Mouse (Mus musculus) mesoderm, embryonic 11.5 days (tissue): ENCODE data around the gene Map2k6.

Experiments used
- DNase-seq: peaks from one replicate; pipeline ENCODE4 v3.0.0-alpha.2; 2012; ENCODE audit warnings: low read depth, low spot score

Map2k6 gene

DNA sequence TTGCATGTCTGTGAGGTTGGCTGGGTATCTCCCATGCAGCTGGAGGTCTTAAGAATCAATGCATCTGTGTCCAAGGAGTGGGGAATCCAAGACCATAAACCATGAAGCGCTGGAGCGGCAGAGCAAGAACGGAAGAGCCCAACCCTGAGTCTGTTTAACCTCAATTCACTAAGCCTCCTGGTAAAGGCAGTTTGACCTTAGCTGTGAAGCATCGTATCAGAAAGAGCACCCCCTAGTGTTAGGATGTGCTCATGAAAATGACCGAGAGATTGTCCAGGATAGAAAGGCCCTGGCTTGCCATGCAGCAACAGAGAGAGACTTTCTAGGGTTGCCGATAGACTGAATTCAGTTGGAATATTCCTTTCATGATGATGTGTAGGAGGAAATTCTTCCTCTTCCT is 84.2 kb downstream of the Map2k6 start:
- DNase-seq = peak; percentile 73

DNA sequence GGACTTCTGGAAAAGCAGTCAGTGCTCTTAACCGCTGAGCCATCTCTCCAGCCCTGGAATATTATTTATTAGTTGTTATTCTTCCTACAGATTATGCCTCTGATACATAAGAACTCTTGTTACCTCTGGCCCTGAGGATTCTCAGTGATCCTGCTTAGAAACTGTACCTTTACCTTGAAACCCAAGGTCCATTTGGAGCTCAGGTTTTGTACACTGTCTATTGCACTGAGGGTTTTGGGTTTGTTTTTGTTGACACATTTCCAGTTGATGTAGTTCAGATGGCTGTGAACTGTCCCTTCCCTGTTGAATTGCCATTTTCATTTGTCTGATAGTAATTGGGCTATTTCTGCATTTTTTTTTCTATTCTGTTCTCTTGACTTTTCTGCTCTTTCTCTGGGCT is 85.5 kb downstream of the Map2k6 start:
- no peak for DNase-seq

DNA sequence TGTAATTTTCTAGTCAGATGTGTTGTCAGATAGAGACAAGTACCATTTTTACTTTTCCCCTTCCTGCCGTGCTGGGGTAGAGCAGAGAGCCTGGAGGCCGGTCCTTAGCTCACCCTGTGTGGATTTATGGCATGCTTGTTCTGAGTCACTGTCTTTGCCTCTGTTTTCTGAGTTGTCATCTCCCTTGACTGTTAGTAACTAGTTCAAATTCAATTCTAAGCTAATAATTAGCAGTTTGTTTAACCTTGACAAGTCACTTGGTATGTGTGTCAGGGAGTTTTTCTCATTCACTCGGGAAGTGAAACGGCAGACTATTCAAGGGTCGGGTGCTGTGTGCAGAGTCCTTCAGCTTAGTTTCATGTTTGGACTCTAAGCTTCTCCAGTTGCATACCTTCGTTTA is 86.2 kb downstream of the Map2k6 start:
- no peak for DNase-seq

DNA sequence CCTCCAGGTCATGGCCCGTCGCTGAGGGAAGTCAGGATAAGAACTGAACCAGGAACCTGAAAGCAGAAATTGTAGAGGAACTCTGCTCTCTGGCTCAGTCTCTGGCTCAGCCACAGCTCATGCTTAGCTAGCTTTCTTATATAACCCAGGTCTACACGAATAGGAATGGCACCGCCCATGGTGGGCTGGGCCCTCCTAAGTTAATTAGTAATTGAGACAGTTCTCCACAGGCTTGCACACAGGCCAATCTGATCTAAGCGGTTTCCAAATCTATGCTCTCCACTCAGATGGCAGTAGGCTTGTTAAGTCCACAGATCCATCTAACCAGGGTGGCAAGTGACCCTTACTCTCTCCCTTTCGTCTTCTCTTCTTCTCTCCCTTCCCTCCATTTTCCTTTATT is 88.9 kb downstream of the Map2k6 start:
- no peak for DNase-seq

DNA sequence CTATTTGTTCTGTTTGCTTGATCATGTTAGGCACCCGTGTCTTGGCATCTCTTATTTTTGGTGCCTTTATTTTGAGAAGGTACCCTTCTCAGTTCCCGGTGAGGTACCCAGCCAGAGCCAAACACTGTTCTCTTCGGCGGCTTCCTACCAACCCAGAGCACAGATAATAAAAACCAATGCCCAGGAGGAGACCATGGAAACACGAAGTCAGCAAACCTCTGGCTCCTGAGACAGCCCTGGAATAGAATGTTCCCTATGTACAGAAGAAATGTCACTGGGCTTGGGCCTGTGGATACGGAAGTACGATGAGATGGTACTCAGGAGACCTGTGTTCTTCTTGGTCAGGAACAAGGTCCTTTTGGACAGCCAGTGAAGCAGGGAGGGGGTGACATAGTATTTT is 89.4 kb downstream of the Map2k6 start:
- no peak for DNase-seq

DNA sequence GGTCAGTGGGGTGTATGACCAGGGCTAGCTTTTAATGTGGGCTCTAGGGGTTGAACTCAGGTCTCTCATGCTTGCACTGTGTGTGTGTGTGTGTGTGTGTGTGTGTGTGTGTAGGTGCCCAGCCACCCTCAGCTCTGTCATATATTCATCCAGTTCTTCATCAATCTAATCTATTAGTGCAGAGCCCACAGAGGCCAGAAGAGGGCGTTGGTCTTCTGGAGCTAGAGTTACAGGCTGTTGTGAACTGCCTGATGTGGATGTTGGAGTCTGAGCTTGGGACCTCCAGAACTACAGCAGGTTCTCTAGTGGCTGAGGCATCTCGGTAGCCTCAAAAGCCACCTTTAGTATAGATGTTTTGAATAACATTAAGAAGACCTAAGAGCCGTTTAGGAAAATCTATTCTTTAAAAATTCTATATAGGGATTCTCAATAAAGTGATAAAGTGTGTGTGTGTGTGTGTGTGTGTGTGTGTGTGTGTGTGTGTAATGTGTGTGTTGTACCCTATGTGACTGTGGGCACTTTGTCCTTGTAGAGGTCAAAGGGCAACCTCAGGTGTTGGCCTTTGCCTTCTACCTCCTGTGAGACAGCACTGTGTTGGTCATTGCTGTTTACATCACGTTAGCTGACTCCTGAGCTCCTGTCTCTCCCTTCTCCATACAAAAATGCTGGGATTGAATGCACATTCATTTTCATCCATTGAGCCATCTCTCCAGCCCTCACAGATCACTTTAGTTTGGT is 96.6 kb downstream of the Map2k6 start:
- DNase-seq = no peak

DNA sequence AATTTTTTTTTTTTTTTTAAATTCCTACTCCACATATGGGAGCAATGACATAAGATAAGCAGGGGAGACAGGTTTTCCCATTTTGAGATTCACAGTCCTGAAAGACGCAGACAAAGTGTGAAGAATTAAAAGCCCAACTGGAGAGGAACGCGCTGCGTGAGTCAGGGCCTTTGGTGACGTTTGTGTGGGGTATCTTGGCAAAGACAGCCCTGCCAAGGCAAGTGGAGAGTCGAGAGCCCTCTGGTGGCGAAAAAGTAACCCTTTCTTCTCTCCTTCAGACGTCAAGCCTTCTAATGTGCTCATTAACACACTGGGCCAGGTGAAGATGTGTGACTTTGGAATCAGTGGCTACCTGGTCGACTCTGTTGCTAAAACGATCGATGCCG is 97.1 kb downstream of the Map2k6 start:
- DNase-seq = peak; percentile 62

DNA sequence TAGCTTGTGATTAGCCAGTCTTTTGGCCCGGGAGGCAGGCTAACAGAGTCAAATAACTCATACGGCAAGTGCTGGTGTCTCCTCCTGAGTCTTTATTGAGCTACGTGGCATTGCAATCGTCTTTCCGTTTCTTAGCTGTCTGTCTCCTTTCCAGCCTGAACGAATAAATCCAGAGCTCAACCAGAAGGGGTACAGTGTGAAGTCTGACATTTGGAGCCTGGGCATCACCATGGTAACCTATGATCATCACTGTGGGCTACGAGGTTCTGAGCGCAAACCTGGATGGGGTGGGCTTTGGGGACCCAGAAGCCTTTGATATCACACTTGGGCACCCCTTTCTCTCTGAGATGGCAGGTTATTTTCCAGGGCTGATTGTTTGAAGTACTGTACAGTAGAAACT is 98.8 kb downstream of the Map2k6 start:
- no peak for DNase-seq

DNA sequence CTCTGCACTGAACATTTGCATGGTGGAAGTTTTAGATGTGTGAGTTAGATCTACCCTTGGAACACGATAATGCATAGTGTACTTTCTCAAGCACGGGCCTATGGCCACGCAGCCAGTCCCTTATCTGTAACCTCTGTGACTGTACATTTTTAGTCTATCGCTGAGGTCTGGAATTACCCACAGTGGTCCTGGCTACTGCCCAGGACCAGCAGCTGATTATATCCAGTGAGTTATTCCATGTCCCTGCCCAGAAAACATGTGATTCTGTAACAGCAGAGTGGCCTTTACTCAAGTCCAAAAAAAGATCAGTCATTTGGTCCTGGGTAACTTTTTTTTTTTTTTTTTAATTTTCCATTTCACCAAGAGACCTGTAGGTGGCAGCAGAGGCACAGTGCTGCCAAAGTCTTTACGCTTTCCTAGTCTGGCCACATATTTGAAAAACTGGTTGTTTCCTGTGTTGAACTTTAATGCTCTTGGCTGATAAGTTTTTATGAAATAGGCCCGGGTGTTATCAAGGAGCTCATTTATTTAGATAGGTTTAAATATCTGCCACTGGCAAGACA is 99.8 kb downstream of the Map2k6 start:
- peak; percentile 65 for DNase-seq

DNA sequence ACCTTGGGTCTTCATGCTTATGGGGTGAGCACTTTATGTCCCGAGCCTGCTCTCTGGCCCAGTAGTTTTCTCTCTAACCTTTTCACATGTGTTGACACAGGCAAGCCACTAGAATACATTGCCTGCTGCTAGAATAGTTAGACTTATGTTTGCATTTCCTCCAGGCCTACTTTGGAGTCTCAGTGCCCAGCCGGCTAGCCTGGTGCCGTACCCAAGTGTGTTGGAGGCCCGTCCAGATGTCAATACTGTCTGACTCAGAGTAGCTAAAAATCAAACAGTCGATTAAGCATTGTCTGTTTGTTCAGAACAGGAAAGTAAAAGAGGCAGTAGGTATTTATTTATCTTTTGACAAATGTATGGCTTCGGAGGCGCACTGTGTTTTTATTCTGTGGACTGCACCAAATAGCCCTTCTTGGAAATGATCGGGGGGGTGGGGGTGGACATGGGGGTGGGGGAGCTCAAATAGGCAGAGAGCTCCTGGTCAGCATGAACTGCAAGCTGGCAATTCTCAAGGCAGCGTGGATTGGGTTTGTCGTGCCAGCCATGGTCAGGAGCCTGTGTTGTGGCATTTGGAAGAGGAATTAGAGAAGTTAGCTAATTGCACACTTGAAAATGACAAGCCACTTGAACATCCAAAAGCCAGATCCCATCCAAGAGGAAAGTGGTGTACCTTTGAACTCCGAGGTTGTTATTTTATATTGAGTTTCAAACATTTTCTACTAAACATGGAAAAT is 104.2 kb downstream of the Map2k6 start:
- DNase-seq = no peak

DNA sequence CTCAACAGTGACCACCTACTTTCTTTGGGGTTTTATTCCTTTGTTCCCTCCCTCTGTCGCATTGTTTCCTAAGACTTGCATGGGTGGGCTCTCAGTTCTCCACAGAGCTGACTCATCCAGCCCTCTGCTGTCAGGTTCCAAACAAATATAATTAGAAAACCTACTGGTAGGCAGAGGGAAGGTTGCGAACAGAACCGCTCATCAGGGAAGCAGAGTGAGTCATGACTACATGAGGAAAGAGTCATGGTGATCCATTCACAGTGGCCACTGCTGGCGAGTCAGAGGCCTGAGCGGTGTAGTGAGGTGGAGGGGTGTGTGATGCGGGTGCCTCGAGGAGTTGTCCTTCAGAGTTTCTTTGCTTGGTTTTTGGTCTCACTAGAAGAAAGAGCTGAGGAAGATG is 112.5 kb downstream of the Map2k6 start:
- DNase-seq = no peak

DNA sequence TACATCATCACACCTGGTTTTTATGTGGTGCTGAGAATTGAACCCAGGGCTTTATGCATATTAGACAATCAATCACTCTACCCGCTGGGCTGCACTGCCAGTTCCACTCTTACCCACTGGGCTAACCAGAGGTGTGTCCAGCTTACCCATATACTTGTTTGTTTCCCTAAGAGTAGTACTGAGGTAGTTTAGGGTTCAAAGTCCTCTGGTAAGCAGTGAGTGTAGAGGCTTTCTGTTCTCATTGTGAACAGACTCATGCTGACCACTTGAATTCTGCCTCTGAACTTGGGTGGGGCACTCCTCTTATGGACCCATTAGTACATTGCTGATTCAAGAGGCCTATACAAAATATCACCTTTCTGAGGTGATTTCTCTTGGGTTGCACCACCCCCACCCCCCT is 119.7 kb downstream of the Map2k6 start:
- no peak for DNase-seq

DNA sequence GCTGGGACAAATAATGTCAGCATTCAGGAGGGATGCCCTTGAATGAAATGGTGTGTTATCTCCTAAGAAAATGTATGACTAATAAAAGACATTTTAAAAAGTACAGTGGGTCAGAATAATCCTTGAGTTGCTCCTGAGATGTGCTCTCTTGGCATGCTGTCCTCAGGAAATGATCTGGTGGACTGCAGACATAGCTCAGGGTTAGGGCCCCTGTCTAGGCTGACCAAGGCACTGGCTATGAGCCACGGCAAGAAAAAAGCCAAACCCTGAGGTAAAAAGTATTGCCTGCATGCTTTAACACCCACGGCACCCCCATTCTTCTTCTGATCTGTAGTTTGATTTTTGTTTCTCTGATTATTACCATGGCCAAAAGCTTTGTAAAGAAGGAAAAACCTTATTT is 124.0 kb downstream of the Map2k6 start:
- DNase-seq = no peak

DNA sequence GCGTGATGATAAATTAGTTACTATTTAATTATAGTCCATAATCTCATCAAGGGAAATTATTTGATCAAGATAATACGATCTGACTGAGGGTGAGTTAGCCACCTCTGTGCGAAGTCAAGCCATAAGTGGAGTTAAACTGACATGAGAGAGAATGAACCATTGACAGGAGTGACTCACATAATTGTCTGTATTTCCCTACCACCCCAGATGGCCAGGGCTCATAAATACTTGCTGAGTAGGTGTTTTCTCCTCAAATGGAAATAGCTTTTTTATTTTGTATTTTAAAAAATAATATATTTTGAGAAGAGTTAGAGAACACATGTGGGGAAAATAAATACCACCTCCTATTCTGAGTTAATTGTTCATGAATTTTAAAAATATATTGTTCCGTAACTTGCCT is 127.2 kb downstream of the Map2k6 start:
- no peak for DNase-seq

DNA sequence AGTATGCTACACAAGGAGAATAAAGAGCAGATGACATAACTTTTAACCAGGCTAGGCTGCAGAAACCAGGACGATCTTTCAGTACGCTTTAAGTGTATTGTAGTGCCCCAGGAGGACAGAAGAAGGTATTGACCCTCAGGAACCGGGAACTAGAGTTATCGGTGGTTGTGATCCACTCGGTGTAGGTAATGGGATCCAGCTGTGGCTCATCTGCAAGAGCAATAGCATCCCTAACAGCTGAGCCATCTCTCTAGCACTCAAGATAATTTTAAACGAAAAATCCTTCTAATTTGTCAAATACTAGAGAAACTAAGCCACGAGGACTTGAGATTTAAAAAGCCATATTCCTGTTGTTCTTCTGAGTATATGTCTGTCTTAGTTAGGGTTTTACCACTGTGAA is 132.2 kb downstream of the Map2k6 start:
- DNase-seq = no peak

DNA sequence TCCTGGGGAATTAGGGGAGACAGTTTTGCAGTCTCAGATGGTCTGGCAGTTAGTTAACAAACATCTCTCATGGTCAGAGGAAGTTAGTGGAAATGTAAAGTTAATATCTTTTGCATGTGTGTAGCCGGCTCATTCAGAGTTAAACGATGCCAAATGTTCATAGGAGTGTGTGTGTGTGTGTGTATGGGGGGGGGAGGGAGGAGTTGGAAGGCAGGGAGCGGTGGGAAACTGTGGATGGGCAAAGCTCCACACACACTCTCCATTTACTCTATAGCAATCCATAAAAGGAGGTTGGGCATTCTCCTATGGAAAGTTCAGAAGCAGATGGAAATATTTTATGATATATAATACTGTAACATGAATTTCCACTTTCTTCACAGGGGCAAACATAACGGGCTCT is 135.9 kb downstream of the Map2k6 start:
- peak; percentile 7 for DNase-seq

DNA sequence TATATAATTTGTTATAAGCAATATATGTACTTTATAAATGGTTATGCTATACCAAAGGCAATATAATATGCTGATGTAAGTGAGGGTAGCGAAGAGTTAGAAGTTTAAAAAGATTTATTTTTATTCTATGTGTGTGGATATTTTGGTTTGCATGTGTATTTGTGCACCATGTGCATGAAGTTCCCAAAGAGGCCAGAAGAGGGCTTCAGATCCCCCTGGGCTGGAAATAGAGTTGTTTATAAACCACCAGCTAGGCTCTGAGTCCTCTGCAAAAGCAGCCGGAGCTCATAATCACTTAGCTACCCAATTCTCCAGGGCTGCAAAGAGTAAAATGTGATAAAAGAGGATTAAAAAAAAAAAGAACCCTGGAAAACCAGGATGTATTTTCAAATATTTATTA is 137.6 kb downstream of the Map2k6 start:
- no peak for DNase-seq

DNA sequence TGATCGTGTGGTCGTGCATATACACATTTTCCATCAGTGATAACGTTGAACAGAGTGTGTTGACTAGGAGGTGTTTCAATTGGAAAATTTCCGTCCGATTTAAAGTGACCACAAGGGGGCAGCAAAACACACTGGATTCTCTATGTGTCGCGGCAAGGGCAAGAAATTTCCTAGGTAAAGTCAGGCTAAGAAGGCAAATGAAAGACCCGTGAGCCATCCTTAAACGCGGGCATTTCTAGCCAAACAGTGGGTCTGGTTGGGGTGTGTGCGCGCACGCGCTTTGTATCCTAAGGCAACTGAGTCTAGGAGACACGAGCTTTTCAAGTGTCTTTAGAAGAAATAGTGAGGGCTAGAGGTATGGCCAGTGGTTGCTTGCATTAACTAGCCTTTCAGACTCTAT is 138.7 kb downstream of the Map2k6 start:
- peak; percentile 85 for DNase-seq

DNA sequence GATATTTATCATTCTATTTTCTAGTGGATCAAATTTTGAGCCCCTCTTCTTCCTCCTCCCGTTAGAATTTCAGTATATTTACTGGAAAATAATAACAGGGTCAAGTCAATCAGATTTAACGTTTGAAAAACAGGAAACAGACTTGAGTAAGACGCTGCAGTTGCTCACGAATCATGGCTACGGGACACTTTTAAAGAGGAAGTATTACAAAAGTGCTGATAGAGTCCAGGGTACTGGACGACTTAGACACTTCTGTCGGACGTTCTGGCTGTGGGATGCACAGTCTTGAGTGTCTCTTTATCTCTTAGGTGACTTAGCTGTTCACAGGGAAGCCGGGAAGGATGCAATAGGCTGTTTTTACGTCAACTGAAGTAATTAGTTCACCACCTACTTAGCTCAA is 139.3 kb downstream of the Map2k6 start:
- DNase-seq = no peak

DNA sequence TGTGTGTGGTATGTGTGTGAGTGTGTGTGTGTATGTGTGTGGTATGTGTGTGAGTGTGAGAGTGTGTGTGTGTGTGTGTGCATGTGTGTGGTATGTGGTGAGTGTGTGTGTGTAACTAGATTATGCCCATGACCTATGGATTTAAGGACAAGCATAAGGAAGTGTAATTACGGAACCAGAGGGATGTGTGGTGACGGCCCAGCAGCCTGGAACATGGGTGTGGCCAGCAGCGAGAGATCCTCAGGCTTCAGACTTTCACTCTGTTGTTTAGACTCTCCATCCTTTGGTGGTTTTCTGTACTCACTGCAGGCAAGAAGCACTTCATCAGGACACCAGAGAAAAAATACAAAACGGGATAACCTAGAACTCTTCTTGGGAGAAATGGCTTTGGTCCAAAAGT is 143.0 kb downstream of the Map2k6 start:
- no peak for DNase-seq

DNA sequence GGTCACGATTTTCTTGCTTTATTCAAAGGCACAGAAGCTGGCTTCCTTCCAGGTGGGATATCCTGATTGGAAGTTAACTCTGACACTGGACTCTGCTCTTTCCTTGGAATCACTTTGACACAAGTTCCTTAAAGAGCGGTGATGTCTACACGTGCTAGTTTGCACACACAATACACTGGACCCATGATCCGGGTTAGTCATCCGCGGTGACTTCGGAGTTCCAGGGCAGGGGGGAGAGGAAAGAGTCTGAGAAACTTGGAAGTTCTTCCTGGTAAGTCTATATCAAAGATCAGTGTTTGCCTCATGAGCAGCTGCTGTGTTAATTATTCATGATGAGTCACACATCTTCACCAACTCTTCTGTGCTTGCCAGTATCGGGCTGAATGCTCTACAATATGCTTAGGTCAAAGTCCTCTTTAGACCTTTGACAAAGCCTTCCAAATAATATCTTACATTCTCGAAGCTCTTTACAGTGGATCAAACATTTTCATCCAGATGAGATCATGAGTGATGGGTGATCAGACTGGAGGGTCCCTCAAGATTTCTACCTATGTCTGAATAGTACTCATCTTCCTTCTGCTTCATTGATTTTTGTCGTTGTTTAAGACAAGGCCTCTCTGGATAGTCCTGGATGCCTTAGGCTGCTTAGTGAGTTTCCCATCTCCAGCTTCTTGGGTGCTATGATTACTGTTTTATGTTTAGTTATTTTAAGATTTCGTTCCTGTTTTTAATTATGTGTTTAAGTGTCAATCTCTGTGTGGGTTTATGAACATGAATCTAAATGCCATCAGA is 145.7 kb downstream of the Map2k6 start:
- DNase-seq = no peak

DNA sequence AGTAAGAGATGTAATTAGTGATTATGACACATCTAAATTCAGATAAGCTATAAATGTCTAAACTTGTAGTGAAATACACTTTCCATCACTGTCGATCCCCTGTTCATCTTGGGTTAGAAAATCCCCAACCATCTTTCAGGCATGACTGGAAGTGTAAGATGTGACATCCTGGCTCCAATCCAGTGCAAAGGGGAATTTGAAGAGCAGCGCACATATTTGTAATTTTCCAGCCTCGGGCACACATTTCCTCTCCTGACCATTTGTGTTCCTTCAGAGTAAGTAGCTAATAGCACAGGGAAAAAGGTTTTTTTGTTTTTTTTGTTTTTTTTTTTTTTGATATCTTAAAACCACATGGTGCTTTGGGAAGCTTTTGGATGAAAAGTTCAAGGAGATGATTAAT is 146.5 kb downstream of the Map2k6 start:
- no peak for DNase-seq
